In genomic region chr10:60026759-60027395, GRCm38 (mm10) we compare ENCODE assay signal across 11 mouse cellular contexts. TPM values are rescaled to one million over a fixed set of nuclear protein-coding genes. Genes with fewer than 3 reads are reported as not detected.
DNase-seq lines count a peak whose midpoint lies in the region; ATAC-seq and TF ChIP-seq lines count a peak whose summit lies in the region.
"Had no signal": no experiment of that assay in that cellular context is flagged by ENCODE, and none has a peak within 500 bp of the region (broad histone marks: within the 10 kb centered on the region; RNA-seq: fewer than 3 reads in every experiment).

No protein-coding gene starts in this region.

- H3K4me3 ChIP-seq in left cerebral cortex, adult 2 months, result no peak overlapping the region
- no peak overlapping the region for H3K4me3 ChIP-seq in forebrain, embryonic 13.5 days
- H3K4me3 ChIP-seq in intestine, embryonic 15.5 days (replicated peaks), result no peak overlapping the region
- H3K4me3 ChIP-seq: embryonic facial prominence, embryonic 12.5 days; liver, embryonic 12.5 days had no signal

- no peak overlapping the region for H3K9ac ChIP-seq in forebrain, embryonic 13.5 days
- H3K9ac ChIP-seq in intestine, embryonic 15.5 days, result no peak overlapping the region
- H3K9ac ChIP-seq: embryonic facial prominence, embryonic 12.5 days; liver, embryonic 12.5 days had no signal

- no peak for TF ChIP-seq CTCF in left cerebral cortex, adult 2 months (IDR thresholded peaks at IDR 0.05)

- H3K27me3 ChIP-seq in forebrain, embryonic 13.5 days, result no peaks in the 10 kb centered on the region
- no peaks in the 10 kb centered on the region for H3K27me3 ChIP-seq in intestine, embryonic 15.5 days (replicated peaks)
- H3K27me3 ChIP-seq: embryonic facial prominence, embryonic 12.5 days; liver, embryonic 12.5 days had no signal

- 44% methylated on average over 13 of the region's 13 CpGs for WGBS in forebrain, embryonic 13.5 days
- WGBS in intestine, embryonic 15.5 days, result 43% methylated on average over 13 of the region's 13 CpGs

- intact Hi-C loops in left cerebral cortex, adult 2 months (cut with DNase I), result no loop called here

- H3K9me3 ChIP-seq in forebrain, embryonic 13.5 days (replicated peaks), result no peaks in the 10 kb centered on the region
- no peaks in the 10 kb centered on the region for H3K9me3 ChIP-seq in intestine, embryonic 15.5 days
- H3K9me3 ChIP-seq: embryonic facial prominence, embryonic 12.5 days; liver, embryonic 12.5 days had no signal

- no peak overlapping the region for H3K4me2 ChIP-seq in forebrain, embryonic 13.5 days
- H3K4me2 ChIP-seq in intestine, embryonic 15.5 days (replicated peaks), result 0 out of 2 replicates have a peak overlapping the region, but pooled peaks have one; percentile 0
- H3K4me2 ChIP-seq: embryonic facial prominence, embryonic 12.5 days; liver, embryonic 12.5 days had no signal

- peak overlapping the region; percentile 30; the same call in 1 of the 2 replicates for H3K27ac ChIP-seq in left cerebral cortex, adult 2 months
- no peak overlapping the region for H3K27ac ChIP-seq in forebrain, embryonic 13.5 days
- H3K27ac ChIP-seq in intestine, embryonic 15.5 days, result 0 out of 2 replicates have a peak overlapping the region, but pooled peaks have one; percentile 24
- H3K27ac ChIP-seq: embryonic facial prominence, embryonic 12.5 days; liver, embryonic 12.5 days had no signal

- DNase-seq in left cerebral cortex, adult 2 months (ENCODE audit: extremely low spot score in 1 of 2, low spot score in 2 of 2), result no peak
- DNase-seq in left cerebral cortex, adult 8-10 months (ENCODE audit: low spot score in 2 of 2), result no peak
- DNase-seq in retina, postnatal 1 day, result peak; percentile 76
- DNase-seq in right cerebral cortex, postnatal 10 days (ENCODE audit: low spot score in 2 of 2), result no peak
- no peak for DNase-seq in right cerebral cortex, postnatal 4 days
- DNase-seq: cerebellum, adult 11-12 months; heart, postnatal 36 days had no signal

- peak; percentile 31; the same call in 1 of the 2 replicates for ATAC-seq in forebrain, embryonic 13.5 days
- no peak for ATAC-seq in intestine, embryonic 15.5 days
- ATAC-seq: liver, embryonic 12.5 days had no signal

- peaks cover 11% of the 10 kb centered on the region for H3K36me3 ChIP-seq in forebrain, embryonic 13.5 days (ENCODE audit: poor library complexity, severe bottlenecking)
- H3K36me3 ChIP-seq in intestine, embryonic 15.5 days, result peaks cover 5% of the 10 kb centered on the region; the same call in 1 of the 2 replicates

- peaks cover 36% of the 10 kb centered on the region for H3K4me1 ChIP-seq in forebrain, embryonic 13.5 days
- H3K4me1 ChIP-seq in intestine, embryonic 15.5 days (replicated peaks), result peaks cover 25% of the 10 kb centered on the region
- H3K4me1 ChIP-seq: liver, embryonic 12.5 days had no signal

RNA-seq across cellular contexts. Expression of gene Anapc16, which starts 23.9 kb away (rescaled TPM):
- 10 to 100 TPM; 61.5 to 68.6 TPM for total RNA-seq in left cerebral cortex, adult 2 months (2021)
- total RNA-seq in left cerebral cortex, adult 8-10 months (2022), result 10 to 100 TPM; 58.0 to 60.8 (median 60.2) TPM
- polyA plus RNA-seq in forebrain, embryonic 13.5 days (2015; fragmentation: Nextera tagmentation; extraction: Ambion mirVana), result 122 TPM in 2 replicates
- polyA plus RNA-seq in intestine, embryonic 15.5 days (2015; fragmentation: Nextera tagmentation; extraction: Ambion mirVana), result 99.9 and 101 TPM in 2 replicates

RNA-seq across cellular contexts. Expression of gene Ascc1, which starts 24.3 kb away (rescaled TPM):
- total RNA-seq in left cerebral cortex, adult 2 months (2021), result 10 to 100 TPM; 13.2 to 15.1 TPM
- total RNA-seq in left cerebral cortex, adult 8-10 months (2022), result 10 to 100 TPM; 16.5 to 20.1 (median 17.6) TPM
- 42.1 and 43.1 TPM in 2 replicates for polyA plus RNA-seq in forebrain, embryonic 13.5 days (2015; fragmentation: Nextera tagmentation; extraction: Ambion mirVana)
- 45.2 and 45.3 TPM in 2 replicates for polyA plus RNA-seq in intestine, embryonic 15.5 days (2015; fragmentation: Nextera tagmentation; extraction: Ambion mirVana)
